Mouse (Mus musculus): ENCODE data around the gene Clip1. TPM values are rescaled to one million over a fixed set of nuclear protein-coding genes. Genes with fewer than 3 reads are reported as not detected.

The Clip1 gene
- polyA plus RNA-seq, 1 experiment = 24.4 TPM

- H3K4me3 ChIP-seq (ENCODE audit: insufficient read depth, low read depth, low read length) = no peak overlapping the region
- WGBS = 91% methylated on average over 10 of the region's 10 CpGs
- H3K4me1 ChIP-seq (ENCODE audit: control insufficient read depth, insufficient read depth, low read length) = no peaks in the 10 kb centered on the region
- DNase-seq = no peak
- H3K36me3 ChIP-seq (ENCODE audit: control insufficient read depth, insufficient read depth, low read length) = no peaks in the 10 kb centered on the region; the same call in none of the 2 replicates
- H3K27ac ChIP-seq (ENCODE audit: insufficient read depth, low read depth, low read length) = no peak overlapping the region
- H3K27me3 ChIP-seq (replicated peaks; ENCODE audit: control insufficient read depth, insufficient read depth, low read length) = no peaks in the 10 kb centered on the region
- TF ChIP-seq CTCF (conservative IDR thresholded peaks at IDR 0.05; ENCODE audit: insufficient read depth, insufficient read length, low read depth, low read length) (no peak), POLR2A (IDR thresholded peaks at IDR 0.05; ENCODE audit: low read depth, low read length) (no peak)
These were observed 150.6 kb downstream of the Clip1 start for GRCm38 (mm10) chr5:123533801-123534200.

- Histone ChIP-seq H3K27me3 (replicated peaks; ENCODE audit: control insufficient read depth, insufficient read depth, low read length) (no peaks in the 10 kb centered on the region), H3K27ac (ENCODE audit: insufficient read depth, low read depth, low read length) (no peak overlapping the region), H3K4me3 (ENCODE audit: insufficient read depth, low read depth, low read length) (no peak overlapping the region), H3K36me3 (ENCODE audit: control insufficient read depth, insufficient read depth, low read length) (no peaks in the 10 kb centered on the region; the same call in 1 of the 2 replicates), H3K4me1 (ENCODE audit: control insufficient read depth, insufficient read depth, low read length) (no peaks in the 10 kb centered on the region)
- 89% methylated on average over 8 of the region's 8 CpGs for WGBS
- TF ChIP-seq POLR2A (IDR thresholded peaks at IDR 0.05; ENCODE audit: low read depth, low read length) (no peak), CTCF (conservative IDR thresholded peaks at IDR 0.05; ENCODE audit: insufficient read depth, insufficient read length, low read depth, low read length) (no peak)
- no peak for DNase-seq
These were observed 154.4 kb downstream of the Clip1 start for GRCm38 (mm10) chr5:123530056-123530455.

- H3K27ac ChIP-seq (ENCODE audit: insufficient read depth, low read depth, low read length) = no peak overlapping the region
- TF ChIP-seq CTCF (conservative IDR thresholded peaks at IDR 0.05; ENCODE audit: insufficient read depth, insufficient read length, low read depth, low read length) (no peak), POLR2A (IDR thresholded peaks at IDR 0.05; ENCODE audit: low read depth, low read length) (no peak)
- no peaks in the 10 kb centered on the region for H3K4me1 ChIP-seq (ENCODE audit: control insufficient read depth, insufficient read depth, low read length)
- H3K27me3 ChIP-seq (replicated peaks; ENCODE audit: control insufficient read depth, insufficient read depth, low read length) = no peaks in the 10 kb centered on the region
- no peak overlapping the region for H3K4me3 ChIP-seq (ENCODE audit: insufficient read depth, low read depth, low read length)
- 74% methylated on average over 7 of the region's 7 CpGs for WGBS
- DNase-seq = no peak
- H3K36me3 ChIP-seq (ENCODE audit: control insufficient read depth, insufficient read depth, low read length) = no peaks in the 10 kb centered on the region; the same call in 1 of the 2 replicates
These were observed 155.8 kb downstream of the Clip1 start for GRCm38 (mm10) chr5:123528641-123529040.

Other genes starting within 250 kb of the Clip1 start
- gene Lrrc43, start 195.3 kb downstream of the Clip1 start, polyA plus RNA-seq (2012; rRNA removed) = not detected in 2 replicates
- not detected in 2 replicates for gene Il31, start 195.1 kb downstream of the Clip1 start, polyA plus RNA-seq (2012; rRNA removed)
- 0.05 TPM in 1 of 2 replicates, not detected in the other for gene B3gnt4, start 174.2 kb downstream of the Clip1 start, polyA plus RNA-seq (2012; rRNA removed)
- gene Diablo, start 160.4 kb downstream of the Clip1 start, polyA plus RNA-seq (2012; rRNA removed) = 64.2 and 68.8 TPM in 2 replicates
- 2.0 and 2.9 TPM in 2 replicates for gene Gm49027, start 159.1 kb downstream of the Clip1 start, polyA plus RNA-seq (2012; rRNA removed)
- 22.6 and 24.1 TPM in 2 replicates for gene Vps33a, start 111.6 kb downstream of the Clip1 start, polyA plus RNA-seq (2012; rRNA removed)
- gene Zcchc8, start 36.5 kb upstream of the Clip1 start, polyA plus RNA-seq (2012; rRNA removed) = 24.3 and 26.1 TPM in 2 replicates
- gene Rsrc2, start 64.8 kb upstream of the Clip1 start, polyA plus RNA-seq (2012; rRNA removed) = 9.3 and 13.0 TPM in 2 replicates
- 0.71 and 0.77 TPM in 2 replicates for gene Kntc1, start 65.1 kb upstream of the Clip1 start, polyA plus RNA-seq (2012; rRNA removed)
- 1.9 and 2.6 TPM in 2 replicates for gene Hcar2, start 180.9 kb upstream of the Clip1 start, polyA plus RNA-seq (2012; rRNA removed)
- gene Hcar1, start 195.4 kb upstream of the Clip1 start, polyA plus RNA-seq (2012; rRNA removed) = 11.1 and 13.0 TPM in 2 replicates
- 22.6 and 41.0 TPM in 2 replicates for gene Denr, start 222.6 kb upstream of the Clip1 start, polyA plus RNA-seq (2012; rRNA removed)
- 0.56 and 0.64 TPM in 2 replicates for gene Gm43518, start 242.8 kb upstream of the Clip1 start, polyA plus RNA-seq (2012; rRNA removed)
- gene Ccdc62, start 246.1 kb upstream of the Clip1 start, polyA plus RNA-seq (2012; rRNA removed) = 3.7 and 4.1 TPM in 2 replicates

Data from kidney, adult 2 months (tissue).